Comparison of ENCODE assay signal across 16 mouse cellular contexts in the genomic region with DNA sequence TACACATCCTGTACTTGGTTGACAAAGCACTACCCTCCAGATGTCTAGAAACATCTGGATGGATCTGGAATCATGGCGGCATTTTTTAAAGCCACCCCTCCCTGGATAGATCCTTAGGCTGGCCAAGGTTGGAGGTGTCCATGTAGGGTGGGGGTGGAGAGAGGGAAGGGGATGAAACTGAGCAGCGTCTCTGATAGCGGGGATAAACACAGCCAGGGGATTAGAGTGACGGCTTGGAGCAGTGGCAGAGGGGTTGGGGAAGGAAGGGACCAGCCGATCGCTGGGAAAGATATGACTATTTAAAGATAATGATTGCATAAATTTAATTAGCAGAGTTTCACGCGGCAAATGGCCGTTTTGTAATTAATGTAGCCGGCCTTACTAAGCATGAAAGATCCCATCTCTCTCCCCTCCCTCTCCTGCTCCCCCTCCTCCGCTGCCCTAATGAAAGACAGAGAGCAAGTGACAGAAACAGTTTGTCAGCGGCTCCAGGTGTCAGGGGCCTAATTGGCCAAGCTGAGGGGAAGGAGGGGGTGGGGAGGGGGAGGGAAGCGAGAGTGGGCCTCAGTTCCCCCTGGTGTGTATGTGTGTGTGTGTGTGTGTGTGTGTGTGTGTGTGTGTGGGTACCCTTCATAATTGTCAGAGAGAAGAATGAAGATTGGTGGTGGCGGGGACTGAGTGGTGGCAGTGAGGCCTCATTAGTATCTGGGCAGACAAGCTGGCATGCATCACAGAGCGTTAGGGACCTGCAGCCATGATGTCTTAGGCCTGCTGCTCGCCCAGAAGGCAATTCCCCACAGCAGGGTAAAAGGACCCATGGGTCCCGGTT.
DNase-seq lines count a peak whose midpoint lies in the region; ATAC-seq lines count a peak whose summit lies in the region.
"Had no signal": no experiment of that assay in that cellular context is flagged by ENCODE, and none has a peak within 500 bp of the region (broad histone marks: within the 10 kb centered on the region; RNA-seq: fewer than 3 reads in every experiment).

No protein-coding gene starts in this region.

- peak; percentile 56 for DNase-seq in neural tube, embryonic 11.5 days (ENCODE audit: low spot score)
- DNase-seq in neural tube, embryonic 10.5 days (ENCODE audit: extremely low spot score, low spot score), result no peak
- no peak for DNase-seq in right cerebral cortex, postnatal 10 days (ENCODE audit: low spot score in 2 of 2)
- no peak for DNase-seq in left cerebral cortex, postnatal 14 days (ENCODE audit: low spot score in 2 of 2)
- no peak for DNase-seq in kidney, postnatal 4 days
- DNase-seq in gastrocnemius, postnatal 4 days (ENCODE audit: low spot score in 2 of 2), result no peak
- DNase-seq: adrenal gland, postnatal 10 days; heart, adult 2 months; kidney, postnatal 14 days; liver, embryonic 13.5 days; lung, postnatal 36 days; right cerebral cortex, postnatal 4 days had no signal

- no peak overlapping the region for H3K4me2 ChIP-seq in neural tube, embryonic 11.5 days (ENCODE audit: low read depth)
- no peak overlapping the region for H3K4me2 ChIP-seq in forebrain, embryonic 16.5 days (ENCODE audit: low read length)
- peak overlapping the region; percentile 18 for H3K4me2 ChIP-seq in midbrain, embryonic 12.5 days (replicated peaks)
- H3K4me2 ChIP-seq: liver, embryonic 13.5 days; stomach, embryonic 15.5 days had no signal

- 15% methylated on average over 16 of the region's 17 CpGs for WGBS in neural tube, embryonic 11.5 days
- WGBS in forebrain, embryonic 16.5 days, result 8% methylated on average over 17 of the region's 17 CpGs
- 12% methylated on average over 17 of the region's 17 CpGs for WGBS in midbrain, embryonic 12.5 days

- no peak overlapping the region for H3K4me3 ChIP-seq in neural tube, embryonic 11.5 days (ENCODE audit: low read depth, low read length)
- H3K4me3 ChIP-seq in forebrain, embryonic 16.5 days (replicated peaks; ENCODE audit: low read length), result no peak overlapping the region
- H3K4me3 ChIP-seq in midbrain, embryonic 12.5 days, result no peak overlapping the region
- H3K4me3 ChIP-seq: heart, adult 2 months; liver, embryonic 13.5 days; stomach, embryonic 15.5 days had no signal

- no peaks in the 10 kb centered on the region for H3K9me3 ChIP-seq in neural tube, embryonic 11.5 days (ENCODE audit: control insufficient read depth, low read length)
- H3K9me3 ChIP-seq in forebrain, embryonic 16.5 days (ENCODE audit: control insufficient read depth, low read length), result no peaks in the 10 kb centered on the region
- no peaks in the 10 kb centered on the region for H3K9me3 ChIP-seq in midbrain, embryonic 12.5 days
- H3K9me3 ChIP-seq: liver, embryonic 13.5 days; stomach, embryonic 15.5 days had no signal

- H3K27ac ChIP-seq in neural tube, embryonic 11.5 days (ENCODE audit: low read depth, low read length), result no peak overlapping the region
- H3K27ac ChIP-seq in forebrain, embryonic 16.5 days (ENCODE audit: low read length), result no peak overlapping the region
- peak overlapping the region; percentile 50 for H3K27ac ChIP-seq in midbrain, embryonic 12.5 days (replicated peaks)
- H3K27ac ChIP-seq: heart, adult 2 months; liver, embryonic 13.5 days; stomach, embryonic 15.5 days had no signal

- H3K9ac ChIP-seq in neural tube, embryonic 11.5 days (ENCODE audit: low read length), result no peak overlapping the region
- no peak overlapping the region for H3K9ac ChIP-seq in forebrain, embryonic 16.5 days (replicated peaks; ENCODE audit: low read depth, low read length)
- no peak overlapping the region for H3K9ac ChIP-seq in midbrain, embryonic 12.5 days (replicated peaks)
- H3K9ac ChIP-seq: liver, embryonic 13.5 days; stomach, embryonic 15.5 days had no signal

- no peaks in the 10 kb centered on the region for H3K36me3 ChIP-seq in neural tube, embryonic 11.5 days (ENCODE audit: control insufficient read depth, insufficient read depth, low read length)
- no peaks in the 10 kb centered on the region for H3K36me3 ChIP-seq in forebrain, embryonic 16.5 days (ENCODE audit: control insufficient read depth, insufficient read depth)
- peaks cover 6% of the 10 kb centered on the region for H3K36me3 ChIP-seq in midbrain, embryonic 12.5 days
- H3K36me3 ChIP-seq: liver, embryonic 13.5 days; stomach, embryonic 15.5 days had no signal

- H3K27me3 ChIP-seq in neural tube, embryonic 11.5 days (ENCODE audit: control insufficient read depth, insufficient read depth, low read length), result 0 out of 2 replicates have a peak, but pooled peaks cover 2% of the 10 kb centered on the region
- no peaks in the 10 kb centered on the region for H3K27me3 ChIP-seq in forebrain, embryonic 16.5 days (replicated peaks; ENCODE audit: control insufficient read depth, insufficient read depth, low read length)
- peaks cover 67% of the 10 kb centered on the region for H3K27me3 ChIP-seq in midbrain, embryonic 12.5 days

- peaks cover 16% of the 10 kb centered on the region for H3K4me1 ChIP-seq in neural tube, embryonic 11.5 days (ENCODE audit: control insufficient read depth, insufficient read depth, low read length)
- peaks cover 16% of the 10 kb centered on the region for H3K4me1 ChIP-seq in forebrain, embryonic 16.5 days (replicated peaks; ENCODE audit: control insufficient read depth, insufficient read depth, low read length)
- H3K4me1 ChIP-seq in midbrain, embryonic 12.5 days, result peaks cover 72% of the 10 kb centered on the region
- H3K4me1 ChIP-seq: liver, embryonic 13.5 days; stomach, embryonic 15.5 days had no signal

- ATAC-seq in neural tube, embryonic 11.5 days (ENCODE audit: insufficient read depth, low FRiP score, low TSS enrichment), result 0 out of 2 replicates have a peak, but pooled peaks have one; percentile 11
- peak; percentile 59 for ATAC-seq in forebrain, embryonic 16.5 days
- ATAC-seq in midbrain, embryonic 12.5 days (ENCODE audit: low FRiP score, low read depth), result peak; percentile 65
- ATAC-seq: inflammation-experienced regulatory T-cells, adult 6 months had no signal

- intact Hi-C loops in left cerebral cortex, postnatal 14 days (cut with DNase I), result no loop called here

Comparison
In these comparisons a context has a peak if more than half of its experiments do, and no peak if none do; other contexts are left out.
1. ATAC-seq: peak in every context shown above with its lines; median percentile 65 in midbrain, embryonic 12.5 days; 59 in forebrain, embryonic 16.5 days; 11 in neural tube, embryonic 11.5 days.